Comparison of ENCODE assay signal across 16 mouse cellular contexts in genomic region chr1:153138486-153138885, GRCm38 (mm10). TPM values are rescaled to one million over a fixed set of nuclear protein-coding genes. Genes with fewer than 3 reads are reported as not detected.
A peak's percentile ranks its signal among the peaks of the same experiment; 100 is the strongest.
DNase-seq lines count a peak whose midpoint lies in the region; ATAC-seq and TF ChIP-seq lines count a peak whose summit lies in the region.
"Had no signal": no experiment of that assay in that cellular context is flagged by ENCODE, and none has a peak within 500 bp of the region (broad histone marks: within the 10 kb centered on the region; RNA-seq: fewer than 3 reads in every experiment).

No protein-coding gene starts in this region.

- TF ChIP-seq CTCF in hindbrain, postnatal 0 days (IDR thresholded peaks at IDR 0.05; ENCODE audit: low read depth), result no peak

- WGBS in hindbrain, postnatal 0 days, result 51% methylated on average over 5 of the region's 5 CpGs
- WGBS in hindbrain, embryonic 16.5 days, result 54% methylated on average over 5 of the region's 5 CpGs
- WGBS in hindbrain, embryonic 11.5 days, result 77% methylated on average over 5 of the region's 5 CpGs

- no peak overlapping the region for H3K4me2 ChIP-seq in hindbrain, postnatal 0 days (ENCODE audit: low read depth, low read length)
- no peak overlapping the region for H3K4me2 ChIP-seq in hindbrain, embryonic 16.5 days (ENCODE audit: low read length)
- no peak overlapping the region for H3K4me2 ChIP-seq in hindbrain, embryonic 11.5 days (replicated peaks; ENCODE audit: low read depth, low read length)
- H3K4me2 ChIP-seq: heart, embryonic 13.5 days; midbrain, embryonic 11.5 days had no signal

- ATAC-seq in hindbrain, postnatal 0 days, result peak; percentile 61; the same call in 1 of the 2 replicates
- no peak for ATAC-seq in hindbrain, embryonic 16.5 days
- no peak for ATAC-seq in hindbrain, embryonic 11.5 days (ENCODE audit: low FRiP score)
- ATAC-seq: intestine, embryonic 16.5 days had no signal

- no peak overlapping the region for H3K4me3 ChIP-seq in hindbrain, postnatal 0 days (ENCODE audit: low read length)
- H3K4me3 ChIP-seq in hindbrain, embryonic 16.5 days (ENCODE audit: low read length), result no peak overlapping the region
- no peak overlapping the region for H3K4me3 ChIP-seq in hindbrain, embryonic 11.5 days (ENCODE audit: low read depth, low read length)
- H3K4me3 ChIP-seq: heart, embryonic 13.5 days; hindbrain, embryonic 10.5 days; myocyte had no signal

- no peaks in the 10 kb centered on the region for H3K9me3 ChIP-seq in hindbrain, postnatal 0 days (ENCODE audit: low read length)
- H3K9me3 ChIP-seq in hindbrain, embryonic 16.5 days (ENCODE audit: control insufficient read depth, low read length), result no peaks in the 10 kb centered on the region
- H3K9me3 ChIP-seq in hindbrain, embryonic 11.5 days (ENCODE audit: control insufficient read depth, low read length), result no peaks in the 10 kb centered on the region
- H3K9me3 ChIP-seq: heart, embryonic 13.5 days; hindbrain, embryonic 10.5 days had no signal

- no peak overlapping the region for H3K9ac ChIP-seq in hindbrain, postnatal 0 days (replicated peaks; ENCODE audit: low read length)
- H3K9ac ChIP-seq in hindbrain, embryonic 16.5 days (ENCODE audit: low read depth, low read length), result no peak overlapping the region
- H3K9ac ChIP-seq in hindbrain, embryonic 11.5 days (ENCODE audit: low read depth, low read length), result no peak overlapping the region
- H3K9ac ChIP-seq: heart, embryonic 13.5 days had no signal

- peak; percentile 10 for DNase-seq in hindbrain, postnatal 0 days (ENCODE audit: low spot score)
- peak; percentile 39 to 43 for DNase-seq in cerebellum, adult 18-20 months
- peak; percentile 43 to 57 for DNase-seq in cerebellum, postnatal 25 days
- peak; percentile 16 to 35 for DNase-seq in layer of hippocampus, postnatal 36 days
- no peak for DNase-seq in gastrocnemius, postnatal 10 days
- DNase-seq in hindbrain, embryonic 11.5 days (ENCODE audit: low spot score), result no peak
- DNase-seq: lung, adult 18-20 months; lung, postnatal 4 days; right cerebral cortex, adult 18-20 months had no signal

- H3K27ac ChIP-seq in hindbrain, postnatal 0 days, result no peak overlapping the region
- H3K27ac ChIP-seq in hindbrain, embryonic 16.5 days (ENCODE audit: low read depth, low read length), result no peak overlapping the region
- H3K27ac ChIP-seq in hindbrain, embryonic 11.5 days (ENCODE audit: low read depth, low read length), result no peak overlapping the region
- H3K27ac ChIP-seq: heart, embryonic 13.5 days; hindbrain, embryonic 10.5 days; stomach, postnatal 0 days had no signal

- H3K36me3 ChIP-seq in hindbrain, postnatal 0 days (ENCODE audit: insufficient read depth, low read length), result no peaks in the 10 kb centered on the region
- no peaks in the 10 kb centered on the region for H3K36me3 ChIP-seq in hindbrain, embryonic 16.5 days (ENCODE audit: control insufficient read depth, insufficient read depth, low read length)
- no peaks in the 10 kb centered on the region for H3K36me3 ChIP-seq in hindbrain, embryonic 11.5 days (ENCODE audit: control insufficient read depth, insufficient read depth, low read length)
- H3K36me3 ChIP-seq: heart, embryonic 13.5 days; hindbrain, embryonic 10.5 days had no signal

- no peaks in the 10 kb centered on the region for H3K4me1 ChIP-seq in hindbrain, postnatal 0 days (ENCODE audit: insufficient read depth, low read length)
- H3K4me1 ChIP-seq in hindbrain, embryonic 16.5 days (ENCODE audit: control insufficient read depth, insufficient read depth, low read depth, low read length), result no peaks in the 10 kb centered on the region
- H3K4me1 ChIP-seq in hindbrain, embryonic 11.5 days (replicated peaks; ENCODE audit: control insufficient read depth, insufficient read depth, low read length), result peaks cover 3% of the 10 kb centered on the region; the same call in 1 of the 2 replicates

- no peaks in the 10 kb centered on the region for H3K27me3 ChIP-seq in hindbrain, postnatal 0 days (ENCODE audit: insufficient read depth, low read length)
- no peaks in the 10 kb centered on the region for H3K27me3 ChIP-seq in hindbrain, embryonic 16.5 days (replicated peaks; ENCODE audit: control insufficient read depth, insufficient read depth, low read length)
- no peaks in the 10 kb centered on the region for H3K27me3 ChIP-seq in hindbrain, embryonic 11.5 days (ENCODE audit: control insufficient read depth, insufficient read depth, low read length)
- H3K27me3 ChIP-seq: heart, embryonic 13.5 days had no signal

RNA-seq across cellular contexts. Expression of gene Lamc2, which starts 47.8 kb away (rescaled TPM):
- 5.8 and 6.3 TPM in 2 replicates for total RNA-seq in hindbrain, postnatal 0 days (2014; rRNA removed)
- 3.7 and 4.4 TPM in 2 replicates for polyA plus RNA-seq in hindbrain, postnatal 0 days (2015; fragmentation: Nextera tagmentation; extraction: Ambion mirVana)
- 2.5 and 2.6 TPM in 2 replicates for polyA plus RNA-seq in hindbrain, embryonic 16.5 days (2015; fragmentation: Nextera tagmentation; extraction: Ambion mirVana)
- total RNA-seq in layer of hippocampus, postnatal 36 days (2021), result 1 to 10 TPM; 1.6 to 2.1 TPM
- total RNA-seq in gastrocnemius, postnatal 10 days (2021), result 1 to 10 TPM; 2.6 to 4.6 TPM
- polyA plus RNA-seq in hindbrain, embryonic 11.5 days (2014; fragmentation: Nextera tagmentation; extraction: Ambion mirVana), result 0.77 and 1.0 TPM in 2 replicates

Comparison
In these comparisons a context has a peak if more than half of its experiments do, and no peak if none do; other contexts are left out.
1. DNase-seq: peak in hindbrain, postnatal 0 days (single experiment), cerebellum, adult 18-20 months (2 of 2), cerebellum, postnatal 25 days (2 of 2) and layer of hippocampus, postnatal 36 days (2 of 2); none in gastrocnemius, postnatal 10 days (single experiment) and hindbrain, embryonic 11.5 days (single experiment).